Mouse (Mus musculus) heart, embryonic 11.5 days (tissue): Measurements from ENCODE around the gene Prpf31. TPM values are rescaled to one million over a fixed set of nuclear protein-coding genes. Genes with fewer than 3 reads are reported as not detected.
"Not testable (repeated sequence)": the region's sequence is repeated elsewhere in the genome, so short reads cannot be mapped to it uniquely, and the experiment has no call there.

ENCODE experiments used
- ATAC-seq: fragments of 200-750 bp; cut with Nextera tagmentation; replicated peaks from 2 replicates; pipeline ENCODE4 v1.8.0; 2017; ENCODE audit warnings: moderate library complexity; ENCODE audit not compliant: insufficient number of reproducible peaks, low FRiP score, low TSS enrichment
- H3K27ac ChIP-seq: fragments of 300-500 bp; sonication (generic); 2 replicates; pipeline ENCODE4 v1.5.1; 2014; ENCODE audit warnings: mild to moderate bottlenecking, low read depth, low read length
- H3K27me3 ChIP-seq: fragments of 300-500 bp; sonication (generic); 2 replicates; pipeline ENCODE4 v1.6.1; 2014; ENCODE audit warnings: mild to moderate bottlenecking, low read length, mixed read lengths; ENCODE audit not compliant: control insufficient read depth, insufficient read depth
- H3K36me3 ChIP-seq: fragments of 300-500 bp; sonication (generic); 2 replicates; pipeline ENCODE4 v1.6.1; 2014; ENCODE audit warnings: mild to moderate bottlenecking, low read length, moderate library complexity, mixed read lengths; ENCODE audit not compliant: control insufficient read depth, insufficient read depth
- H3K4me1 ChIP-seq: fragments of 300-500 bp; sonication (generic); 2 replicates; pipeline ENCODE4 v1.6.1; 2014; ENCODE audit warnings: low read length; ENCODE audit not compliant: control insufficient read depth, insufficient read depth
- H3K4me2 ChIP-seq: fragments of 300-500 bp; sonication (generic); 2 replicates; pipeline ENCODE4 v1.6.1; 2014; ENCODE audit warnings: mild to moderate bottlenecking, moderate library complexity
- H3K4me3 ChIP-seq: fragments of 300-500 bp; sonication (generic); 2 replicates; pipeline ENCODE4 v1.5.1; 2014; ENCODE audit warnings: low read depth, low read length
- H3K9ac ChIP-seq: fragments of 300-500 bp; sonication (generic); 2 replicates; pipeline ENCODE4 v1.6.1; 2014; ENCODE audit warnings: mild to moderate bottlenecking, low read depth, low read length, moderate library complexity
- H3K9me3 ChIP-seq: fragments of 300-500 bp; sonication (generic); replicated peaks from 2 replicates; pipeline ENCODE4 v1.6.1; 2016; ENCODE audit warnings: low read length; ENCODE audit not compliant: control insufficient read depth
- WGBS: fragments of 180-500 bp; shearing (Covaris S2); extraction: QIAGEN DNeasy Blood & Tissue Kit; methylation state at CpG from one replicate; pipeline ENCODE4 v1.1.7; 2014; ENCODE audit not compliant: insufficient replicate concordance; 5-methylcytosine and 5-hydroxymethylcytosine counted together
- polyA plus RNA-seq: library from polyadenylated mRNA; unstranded; fragments of >200 nt; fragmentation: Nextera tagmentation; extraction: Ambion mirVana; gene quantifications from 2 replicates; pipeline ENCODE4 v1.2.1, GENCODE M21; 2014

The Prpf31 gene
- polyA plus RNA-seq, 1 experiment from 2014 or later = 67.6 TPM

DNA sequence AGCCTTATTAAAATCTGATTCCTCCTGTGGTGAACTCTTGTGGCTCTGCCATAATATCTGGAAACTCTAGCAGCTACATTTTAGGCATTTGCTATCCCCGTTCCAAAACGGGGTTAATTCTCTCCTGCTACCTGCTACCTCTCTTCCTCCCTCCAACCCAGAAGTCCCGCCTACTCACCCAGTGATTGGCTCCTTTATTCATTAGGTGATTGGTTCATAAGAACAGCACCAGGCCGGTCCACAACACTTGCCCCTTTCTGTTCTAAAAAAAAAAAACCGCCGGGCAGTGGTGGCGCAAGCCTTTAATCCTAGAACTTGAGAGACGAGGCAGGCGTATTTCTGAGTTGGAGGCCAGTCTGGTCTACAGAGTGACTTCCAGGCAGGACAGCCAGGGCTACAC, 34.6 kb upstream of the Prpf31 start:
- H3K4me2 ChIP-seq = peak overlapping the region; percentile 51
- H3K4me1 ChIP-seq = no peaks in the 10 kb centered on the region
- H3K27me3 ChIP-seq = no peaks in the 10 kb centered on the region
- no peak overlapping the region for H3K27ac ChIP-seq
- ATAC-seq = no peak
- 11% methylated on average over 9 of the region's 9 CpGs for WGBS
- 0 out of 2 replicates have a peak overlapping the region, but pooled peaks have one; percentile 5 for H3K9ac ChIP-seq
- H3K36me3 ChIP-seq = no peaks in the 10 kb centered on the region
- H3K4me3 ChIP-seq = no peak overlapping the region
- H3K9me3 ChIP-seq = no peaks in the 10 kb centered on the region

DNA sequence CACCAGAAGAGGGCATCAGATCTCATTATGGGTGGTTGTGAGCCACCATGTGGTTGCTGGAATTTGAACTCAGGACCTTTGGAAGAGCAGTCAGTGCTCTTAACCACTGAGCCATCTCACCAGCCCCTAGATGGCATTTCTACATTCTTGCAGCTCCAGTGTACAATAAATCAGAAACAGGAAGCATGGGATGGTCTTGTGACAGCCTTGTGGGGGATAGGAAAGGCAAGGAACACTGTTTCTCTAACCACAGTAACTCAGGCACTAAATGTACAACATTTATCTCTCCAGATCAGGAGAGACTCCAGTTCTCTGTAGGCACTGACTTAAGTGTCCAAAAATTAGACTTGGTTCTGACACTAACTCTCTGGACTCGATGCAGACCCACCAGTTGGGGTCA, 32.0 kb upstream of the Prpf31 start:
- H3K27me3 ChIP-seq, H3K9me3 ChIP-seq, H3K9ac ChIP-seq, H3K4me1 ChIP-seq, H3K4me2 ChIP-seq, H3K27ac ChIP-seq, H3K4me3 ChIP-seq, ATAC-seq, H3K36me3 ChIP-seq: not testable (repeated sequence)
- WGBS = 59% methylated on average over 1 of the region's 1 CpGs

- 12% methylated on average over 4 of the region's 4 CpGs for WGBS
- no peaks in the 10 kb centered on the region for H3K9me3 ChIP-seq
- no peak overlapping the region for H3K27ac ChIP-seq
- H3K4me1 ChIP-seq = no peaks in the 10 kb centered on the region
- H3K36me3 ChIP-seq = no peaks in the 10 kb centered on the region
- no peak overlapping the region for H3K4me3 ChIP-seq
- no peaks in the 10 kb centered on the region for H3K27me3 ChIP-seq
- ATAC-seq = no peak; the same call in 1 of the 2 replicates
- H3K9ac ChIP-seq = no peak overlapping the region
- no peak overlapping the region for H3K4me2 ChIP-seq
Observed at GRCm38 (mm10) chr7:3601119-3601518, 28.7 kb upstream of the Prpf31 start.

DNA sequence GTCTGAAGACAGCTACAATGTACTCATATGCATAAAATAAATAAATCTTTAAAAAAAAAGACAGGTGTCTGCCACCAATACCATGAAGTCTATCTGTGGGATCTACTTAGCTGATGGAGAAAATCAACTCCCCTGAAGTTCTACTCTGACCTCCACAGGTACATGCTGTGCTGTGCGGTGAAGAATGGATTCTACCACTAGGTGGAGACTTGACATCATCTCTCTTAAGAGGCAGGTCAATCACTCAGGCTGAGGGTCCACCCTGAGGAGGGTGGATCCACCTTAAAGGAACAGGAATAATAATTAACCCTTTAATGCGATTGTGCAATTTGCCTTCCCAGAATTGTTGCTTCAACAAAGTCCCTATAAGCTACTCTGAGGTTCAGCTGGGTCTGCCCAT, 23.0 kb upstream of the Prpf31 start:
- Histone ChIP-seq H3K4me2 (no peak overlapping the region), H3K4me1 (no peaks in the 10 kb centered on the region), H3K9ac (no peak overlapping the region), H3K27ac (no peak overlapping the region), H3K9me3 (no peaks in the 10 kb centered on the region), H3K4me3 (no peak overlapping the region), H3K27me3 (no peaks in the 10 kb centered on the region), H3K36me3 (no peaks in the 10 kb centered on the region)
- no peak for ATAC-seq
- 8% methylated on average over 2 of the region's 2 CpGs for WGBS

DNA sequence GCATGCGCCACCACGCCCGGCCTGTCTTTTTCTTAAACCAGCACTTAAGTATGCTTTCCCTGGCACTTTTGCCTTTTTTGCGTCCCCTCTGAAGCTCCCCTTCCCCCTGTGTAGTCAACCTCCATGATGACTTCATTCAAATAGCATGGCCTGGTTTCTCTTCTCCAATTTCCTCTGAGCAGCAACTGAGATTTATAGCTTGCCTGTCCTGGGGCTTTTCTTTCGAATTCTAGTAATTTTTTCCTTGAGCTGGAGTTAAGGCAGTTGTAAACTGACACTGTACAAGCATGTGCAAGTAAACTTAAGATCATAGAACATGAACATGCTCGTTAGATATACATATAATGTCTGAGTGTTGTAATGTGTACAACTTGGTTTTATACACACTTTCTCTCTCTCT, 22.4 kb upstream of the Prpf31 start:
- 82% methylated on average over 6 of the region's 6 CpGs for WGBS
- H3K4me2 ChIP-seq = no peak overlapping the region
- no peak overlapping the region for H3K27ac ChIP-seq

GRCm38 (mm10) chr7:3608668-3609067, 21.1 kb upstream of the Prpf31 start:
- Histone ChIP-seq H3K9me3 (no peaks in the 10 kb centered on the region), H3K9ac (no peak overlapping the region), H3K4me3 (no peak overlapping the region), H3K27ac (no peak overlapping the region), H3K4me1 (no peaks in the 10 kb centered on the region), H3K4me2 (no peak overlapping the region), H3K27me3 (no peaks in the 10 kb centered on the region), H3K36me3 (no peaks in the 10 kb centered on the region)
- WGBS = 84% methylated on average over 3 of the region's 3 CpGs
- no peak for ATAC-seq

More for the DNA sequence above, 22.4 kb upstream of the Prpf31 start:
- ATAC-seq = no peak
- Histone ChIP-seq H3K4me3 (no peak overlapping the region), H3K36me3 (no peaks in the 10 kb centered on the region), H3K9me3 (no peaks in the 10 kb centered on the region), H3K27me3 (no peaks in the 10 kb centered on the region), H3K9ac (no peak overlapping the region), H3K4me1 (no peaks in the 10 kb centered on the region)

DNA sequence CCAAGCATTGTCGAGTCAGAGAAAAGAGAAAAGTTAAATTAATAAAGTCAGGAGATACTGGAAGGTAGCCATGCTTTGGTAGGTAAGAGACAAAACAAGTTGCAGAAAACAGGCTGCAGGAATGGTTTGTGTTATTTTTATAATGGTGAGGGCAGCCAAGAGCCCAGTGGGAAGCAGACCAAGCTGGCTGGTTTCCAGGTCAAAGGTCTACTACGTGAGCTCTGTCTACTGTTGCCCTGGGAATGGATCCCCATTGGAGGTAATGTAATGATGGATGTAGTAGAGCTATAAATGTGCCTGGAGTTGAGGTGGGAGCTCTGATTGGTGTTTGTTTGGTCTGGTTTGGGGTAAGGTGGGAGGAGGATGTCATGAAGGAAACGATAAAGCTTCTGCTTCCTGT, 20.7 kb upstream of the Prpf31 start:
- Histone ChIP-seq H3K4me3 (no peak overlapping the region), H3K9me3 (no peaks in the 10 kb centered on the region), H3K4me1 (no peaks in the 10 kb centered on the region), H3K27me3 (no peaks in the 10 kb centered on the region), H3K4me2 (no peak overlapping the region), H3K27ac (no peak overlapping the region), H3K36me3 (no peaks in the 10 kb centered on the region), H3K9ac (no peak overlapping the region)
- no peak for ATAC-seq
- 65% methylated on average over 3 of the region's 3 CpGs for WGBS

DNA sequence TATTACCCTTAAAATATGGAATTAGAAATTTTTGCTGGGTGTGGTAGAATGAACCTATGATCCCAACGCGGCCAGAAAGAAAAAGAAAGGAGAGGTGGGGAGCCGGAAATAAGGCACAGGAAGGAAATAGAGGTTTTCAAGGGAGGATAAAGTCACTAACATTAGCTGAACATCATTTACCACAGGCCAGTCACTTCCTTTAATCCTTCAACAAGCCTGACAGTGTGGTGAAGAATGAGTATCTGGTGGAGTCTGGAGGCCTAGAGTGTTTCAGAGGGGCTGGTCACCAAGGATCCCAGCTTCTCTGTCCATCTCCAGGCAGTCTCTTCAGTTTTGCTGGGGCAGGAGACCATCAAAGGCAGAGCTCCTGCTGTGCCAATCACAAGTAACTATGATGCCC, 19.3 kb upstream of the Prpf31 start:
- Histone ChIP-seq H3K36me3 (no peaks in the 10 kb centered on the region), H3K9ac (no peak overlapping the region), H3K9me3 (no peaks in the 10 kb centered on the region), H3K27me3 (no peaks in the 10 kb centered on the region), H3K4me2 (no peak overlapping the region), H3K4me1 (no peaks in the 10 kb centered on the region), H3K27ac (no peak overlapping the region), H3K4me3 (no peak overlapping the region)
- ATAC-seq = no peak
- 77% methylated on average over 3 of the region's 3 CpGs for WGBS

- Histone ChIP-seq H3K27me3 (no peaks in the 10 kb centered on the region), H3K4me3 (no peak overlapping the region), H3K4me1 (no peaks in the 10 kb centered on the region), H3K27ac (no peak overlapping the region), H3K9ac (no peak overlapping the region), H3K36me3 (no peaks in the 10 kb centered on the region), H3K4me2 (no peak overlapping the region), H3K9me3 (no peaks in the 10 kb centered on the region)
- WGBS = 82% methylated on average over 13 of the region's 13 CpGs
- no peak; the same call in 1 of the 2 replicates for ATAC-seq
Observed at GRCm38 (mm10) chr7:3611006-3611405, 18.8 kb upstream of the Prpf31 start.
